Mouse (Mus musculus): ENCODE data around the gene Sall1. TPM values are rescaled to one million over a fixed set of nuclear protein-coding genes. Genes with fewer than 3 reads are reported as not detected.

Sall1 gene
- total RNA-seq (2021), result 0.26 and 2.9 TPM in 2 replicates
- long read RNA-seq, experiment 1, result 0 reads
- long read RNA-seq, experiment 2, partial matches to known transcripts, result 0 of 2 reads
- long read RNA-seq, experiment 2, other reads (novel, unspliced or antisense), result 2 of 2 reads

DNA sequence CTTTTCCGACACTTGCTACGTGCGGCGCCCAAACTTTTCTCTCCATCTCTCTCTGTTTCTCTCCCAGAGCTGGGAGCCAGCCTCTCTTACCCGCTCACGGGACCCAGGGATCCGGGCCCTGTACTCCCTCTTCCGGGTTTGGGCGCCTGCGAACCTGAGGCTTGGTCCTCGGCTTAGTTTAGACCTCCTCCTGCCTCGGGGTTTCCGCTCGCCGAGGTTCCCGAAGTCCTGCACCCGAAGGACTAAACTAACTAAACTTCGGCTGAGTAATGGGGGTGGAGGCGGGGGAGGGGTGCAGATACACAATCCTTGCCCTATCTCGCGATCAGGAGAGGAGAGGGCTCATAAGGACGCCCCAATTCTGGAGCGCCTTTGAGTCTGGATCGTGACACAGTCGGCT, at the start of gene Sall1:
Sall1 (minus strand) TSS at position 223 of the 400 bp plus-strand sequence.
- DNase-seq, result no peak

GRCm38 (mm10) chr8:89089916-89090315, 46.0 kb upstream of the Sall1 start:
- DNase-seq, result no peak

DNA sequence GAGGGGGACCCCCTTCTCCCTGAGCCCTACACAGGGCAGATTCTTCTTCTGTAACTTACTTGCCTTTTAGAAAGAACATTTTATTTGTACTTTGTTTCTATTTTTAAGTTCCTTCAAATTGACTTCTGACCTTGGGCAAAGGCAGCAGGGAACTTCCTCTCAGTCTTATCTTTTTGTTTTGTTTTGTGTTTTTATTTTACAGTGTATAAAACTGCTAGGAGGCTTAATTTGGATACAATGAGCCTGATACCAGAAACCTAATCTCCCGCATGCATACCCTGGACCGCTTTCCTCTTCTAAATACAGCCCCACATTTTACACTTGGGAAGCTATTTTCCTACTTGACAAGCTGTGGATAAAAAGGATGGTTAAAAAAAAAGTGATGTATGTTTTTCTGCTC, 35.2 kb upstream of the Sall1 start:
- DNase-seq, result no peak

DNA sequence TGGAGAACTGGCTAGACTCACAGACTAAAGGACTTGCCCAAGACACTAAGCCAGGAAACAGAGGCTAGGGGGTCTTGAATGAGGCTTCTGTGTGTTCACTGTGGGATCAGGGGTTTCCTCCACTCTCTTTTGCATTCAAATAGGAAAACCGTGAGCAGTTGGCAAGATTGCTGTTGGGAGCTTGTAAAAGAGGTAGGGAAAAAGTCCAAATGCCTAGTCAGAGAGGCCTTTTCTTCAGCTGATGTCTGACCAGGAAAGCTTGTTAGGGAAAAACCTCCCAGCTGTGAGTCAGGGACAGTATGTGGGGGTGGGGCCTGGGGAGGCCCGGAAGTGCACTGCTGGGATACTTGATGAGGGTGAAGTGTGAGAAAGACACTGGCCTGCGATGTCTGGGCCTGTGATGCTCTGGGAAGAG, 29.0 kb upstream of the Sall1 start:
- DNase-seq, result no peak

GRCm38 (mm10) chr8:89067499-89067898, 23.5 kb upstream of the Sall1 start:
- DNase-seq, result no peak

GRCm38 (mm10) chr8:89064042-89064441, 20.1 kb upstream of the Sall1 start:
- no peak for DNase-seq

GRCm38 (mm10) chr8:89063366-89064040, 19.5 kb upstream of the Sall1 start:
- DNase-seq, result no peak

- DNase-seq, result no peak
These were observed 16.8 kb upstream of the Sall1 start for GRCm38 (mm10) chr8:89060717-89061116.

GRCm38 (mm10) chr8:89059507-89059906, 15.5 kb upstream of the Sall1 start:
- DNase-seq, result no peak

- no peak for DNase-seq
These were observed 8.9 kb upstream of the Sall1 start for GRCm38 (mm10) chr8:89052880-89053279.

DNA sequence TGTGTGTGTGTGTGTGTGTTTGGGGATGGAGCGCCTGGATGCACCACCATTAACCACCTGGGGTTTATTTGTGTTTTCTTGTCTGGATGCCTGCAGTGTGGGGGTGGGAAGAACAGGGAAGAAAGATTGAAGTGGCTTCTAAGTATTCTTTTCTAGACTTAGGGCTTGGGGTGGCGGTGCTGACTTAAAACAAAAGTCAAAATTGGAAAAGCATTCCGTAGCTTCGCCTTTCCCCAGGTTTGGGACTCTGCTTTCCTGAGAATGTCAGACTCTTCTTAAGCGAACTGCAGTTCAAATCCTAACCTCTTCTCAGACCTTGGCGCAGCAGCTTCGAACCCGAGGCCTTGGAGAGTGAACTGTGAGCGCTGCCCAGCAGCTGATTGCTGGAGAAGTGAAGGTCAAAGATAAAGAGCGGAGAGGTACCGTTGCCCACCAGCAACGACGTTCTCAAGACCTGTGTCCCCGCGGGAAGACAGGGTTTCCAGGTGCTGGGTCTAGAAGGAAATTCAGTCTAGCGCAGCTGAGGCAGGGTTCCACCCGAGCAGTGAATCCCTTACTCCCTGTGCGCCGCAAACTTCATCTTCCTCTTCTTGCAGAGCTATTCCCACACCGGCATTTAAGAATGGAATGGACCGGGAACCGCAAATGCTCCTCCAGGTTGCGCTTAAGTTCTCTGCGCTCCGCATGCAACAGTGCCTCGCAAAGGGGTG, 2.8 kb upstream of the Sall1 start:
- DNase-seq, result no peak

GRCm38 (mm10) chr8:89046226-89046625, 2.3 kb upstream of the Sall1 start:
- DNase-seq, result no peak

DNA sequence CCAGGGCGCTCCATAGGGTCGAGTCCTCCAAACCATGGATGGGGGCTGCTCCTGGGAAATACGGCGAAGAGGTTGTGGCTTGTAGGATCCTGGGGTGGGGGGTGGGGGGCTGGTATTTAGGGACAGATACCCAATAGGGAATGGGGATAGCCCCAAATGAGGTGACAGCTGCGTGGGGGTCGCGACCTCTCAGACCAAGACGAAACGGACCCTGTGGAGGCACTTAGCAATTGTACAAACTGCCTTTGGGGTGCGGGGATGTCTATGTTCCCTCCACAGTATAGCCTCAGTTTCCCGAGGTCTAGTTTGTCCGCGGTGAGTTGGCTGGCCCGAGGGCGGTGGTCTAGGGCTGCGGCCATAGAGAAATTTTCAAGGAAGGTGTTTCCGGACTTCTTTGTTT, 1.8 kb upstream of the Sall1 start:
- DNase-seq, result no peak

DNA sequence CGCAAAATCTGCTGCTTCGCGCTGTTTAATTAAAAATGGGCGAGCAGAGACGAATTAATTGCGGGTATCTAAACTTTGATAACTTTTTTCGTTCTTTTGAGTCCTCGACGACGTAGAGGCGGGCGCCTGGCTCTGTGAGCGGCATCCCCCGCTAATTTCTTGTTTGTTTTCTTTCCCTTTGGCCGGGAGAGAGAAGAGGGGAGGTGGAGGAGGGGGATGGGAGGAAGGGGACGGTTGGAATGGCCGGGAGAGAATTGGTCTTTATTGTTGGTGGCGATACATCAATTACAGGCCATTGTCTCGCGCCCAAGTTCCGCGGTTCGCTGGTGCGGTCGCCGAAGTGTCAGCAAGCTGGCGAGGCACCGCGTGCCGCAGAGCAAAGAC, 1.2 kb upstream of the Sall1 start:
- DNase-seq, result no peak

DNA sequence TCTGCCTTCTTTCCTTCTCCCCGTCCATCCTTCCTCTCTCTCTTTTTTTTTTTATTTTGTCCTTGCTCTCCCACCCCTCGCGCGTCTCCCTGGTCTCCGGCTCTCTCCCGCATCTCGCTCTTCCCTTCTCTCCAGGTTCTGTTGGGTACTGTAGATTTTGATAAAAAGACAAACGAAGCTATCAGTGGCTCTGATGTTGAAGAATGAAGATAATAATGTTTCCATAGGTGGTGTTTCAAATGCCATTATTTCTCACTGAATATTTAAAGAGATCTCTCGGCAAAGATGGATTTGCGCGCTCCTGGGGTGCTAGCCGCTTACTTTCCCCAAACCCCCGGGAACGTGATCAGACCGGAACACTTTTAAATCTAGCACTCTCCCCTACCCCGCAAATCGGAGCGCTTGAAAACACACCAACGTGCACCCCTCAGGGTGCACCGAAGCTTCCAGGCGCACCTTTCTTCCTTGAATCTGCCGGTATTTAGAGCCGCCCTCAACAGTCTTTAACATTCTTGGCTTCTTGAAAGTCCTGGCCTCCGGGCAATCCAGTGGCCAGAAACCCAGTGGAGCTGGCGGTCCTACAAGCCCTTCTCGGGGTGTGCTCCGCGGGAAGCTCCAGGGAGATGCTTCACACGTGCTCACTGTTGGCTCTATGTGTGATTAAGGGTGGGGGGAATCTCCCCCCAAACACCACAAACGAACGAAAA, 702 bp upstream of the Sall1 start:
- no peak for DNase-seq

DNA sequence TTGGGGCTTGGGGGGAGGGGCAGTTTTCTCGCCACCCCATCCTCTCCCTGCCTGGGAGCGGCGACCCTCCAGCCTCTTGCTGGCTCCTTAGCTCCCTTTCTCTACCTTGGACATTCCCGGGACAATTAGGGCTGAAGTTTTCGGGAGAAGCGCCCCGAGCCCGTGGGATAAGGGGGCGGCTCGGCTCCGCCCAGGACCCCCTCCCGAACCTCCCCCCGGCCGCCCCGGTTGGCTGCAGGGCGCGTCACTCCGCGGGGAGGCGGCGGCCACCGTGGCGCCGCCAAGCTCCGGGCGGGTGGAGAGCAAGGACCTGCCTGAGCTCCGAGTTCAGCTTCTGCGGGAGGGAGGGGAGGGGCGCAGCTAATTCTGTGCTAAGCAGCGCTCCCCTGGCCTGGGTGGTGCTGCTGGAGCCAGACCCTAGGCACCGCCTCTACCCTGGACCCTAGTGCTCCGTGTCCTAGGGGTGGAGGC, 556 bp downstream of the Sall1 start:
- peak; percentile 31 for DNase-seq

- no peak for DNase-seq
These were observed 1.2 kb downstream of the Sall1 start for GRCm38 (mm10) chr8:89042560-89043370.

GRCm38 (mm10) chr8:89042118-89042460, 1.9 kb downstream of the Sall1 start:
- DNase-seq, result no peak

- no peak for DNase-seq
These were observed 2.4 kb downstream of the Sall1 start for GRCm38 (mm10) chr8:89041421-89042117.

DNA sequence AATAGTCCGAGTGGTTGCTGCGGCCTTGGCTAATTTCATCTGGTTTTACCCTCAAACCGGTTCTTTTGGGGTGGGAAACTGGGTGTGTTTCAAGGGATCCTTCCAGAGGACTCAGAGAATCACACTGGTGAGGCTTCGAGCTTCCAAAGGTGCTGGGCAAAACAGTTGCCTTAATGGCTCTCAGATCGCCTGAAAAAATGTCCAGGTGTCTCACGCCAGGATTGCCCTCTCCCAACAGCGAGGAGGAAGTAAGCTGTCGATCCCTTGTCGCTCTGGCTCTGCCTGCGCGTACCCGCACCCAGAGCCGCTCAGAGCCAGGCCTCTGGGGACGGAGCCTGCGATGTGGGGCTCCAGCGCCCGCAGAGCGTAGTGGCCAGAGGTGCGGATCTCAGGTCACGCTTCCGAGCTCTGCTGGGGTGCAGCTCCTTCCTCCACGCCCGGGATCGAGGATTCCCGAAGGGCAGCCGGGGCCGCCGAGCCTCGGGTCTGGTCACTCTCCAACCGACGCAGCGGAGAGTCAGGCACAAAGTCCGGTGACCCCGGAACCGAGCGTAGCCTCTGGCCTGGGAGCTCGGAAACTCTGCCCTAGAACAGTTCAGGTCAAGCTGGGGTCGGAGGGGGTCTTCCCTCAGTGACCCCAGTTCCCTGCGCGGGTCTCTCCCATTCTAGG, 3.1 kb downstream of the Sall1 start:
- no peak for DNase-seq

- no peak for DNase-seq
These were observed 4.1 kb downstream of the Sall1 start for GRCm38 (mm10) chr8:89039890-89040289.
